In the genomic region with DNA sequence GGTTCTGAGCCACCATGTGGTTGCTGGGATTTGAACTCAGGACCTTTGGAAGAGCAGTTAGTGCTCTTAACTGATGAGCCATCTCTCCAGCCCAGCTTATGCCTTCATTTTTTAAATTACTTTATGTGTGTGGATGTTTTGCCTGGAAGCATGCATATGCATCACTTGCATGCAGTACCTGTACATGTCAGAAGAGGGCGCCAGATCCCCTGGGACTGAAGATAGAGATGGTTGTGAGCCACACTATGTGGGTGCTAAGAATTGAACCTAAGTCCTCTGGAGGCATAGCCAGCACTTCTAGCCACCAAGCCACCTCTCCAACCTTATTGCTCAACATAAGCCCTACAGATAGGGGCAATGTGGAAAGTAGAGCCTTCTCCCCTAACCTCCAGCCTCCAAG, we compare ENCODE assay signal across 15 mouse cellular contexts. TPM values are rescaled to one million over a fixed set of nuclear protein-coding genes. Genes with fewer than 3 reads are reported as not detected.
DNase-seq lines count a peak whose midpoint lies in the region; ATAC-seq and TF ChIP-seq lines count a peak whose summit lies in the region.
"Had no signal": no experiment of that assay in that cellular context is flagged by ENCODE, and none has a peak within 500 bp of the region (broad histone marks: within the 10 kb centered on the region; RNA-seq: fewer than 3 reads in every experiment).

No protein-coding gene starts in this region.

- WGBS in hindbrain, postnatal 0 days = 52% methylated on average over 1 of the region's 1 CpGs
- WGBS in hindbrain, embryonic 10.5 days = 40% methylated on average over 1 of the region's 1 CpGs
- WGBS in small intestine, adult 2 months = 68% methylated on average over 1 of the region's 1 CpGs
- 47% methylated on average over 1 of the region's 1 CpGs for WGBS in neural tube, embryonic 15.5 days

- no peak overlapping the region for H3K9ac ChIP-seq in hindbrain, postnatal 0 days (replicated peaks; ENCODE audit: low read length)
- no peak overlapping the region for H3K9ac ChIP-seq in neural tube, embryonic 15.5 days (replicated peaks)
- H3K9ac ChIP-seq: intestine, embryonic 15.5 days; limb, embryonic 15.5 days; midbrain, embryonic 15.5 days had no signal

- no peak overlapping the region for H3K4me2 ChIP-seq in hindbrain, postnatal 0 days (ENCODE audit: low read depth, low read length)
- H3K4me2 ChIP-seq in neural tube, embryonic 15.5 days = no peak overlapping the region
- H3K4me2 ChIP-seq: intestine, embryonic 15.5 days; limb, embryonic 15.5 days; midbrain, embryonic 15.5 days had no signal

- DNase-seq in hindbrain, postnatal 0 days (ENCODE audit: low spot score) = no peak
- DNase-seq in hindbrain, embryonic 10.5 days (ENCODE audit: low spot score) = no peak
- no peak for DNase-seq in testis, postnatal 10 days (ENCODE audit: low spot score)
- DNase-seq in NIH3T3 (ENCODE audit: low read depth) = peak; percentile 48
- no peak for DNase-seq in MN1 (ENCODE audit: low spot score)
- DNase-seq: cerebellum, postnatal 36 days had no signal

- no peak for TF ChIP-seq POLR2A in testis, adult 2 months (IDR thresholded peaks at IDR 0.05; ENCODE audit: control insufficient read depth, low read depth, low read length)
- TF ChIP-seq POLR2A in small intestine, adult 2 months (IDR thresholded peaks at IDR 0.05; ENCODE audit: low read depth, low read length) = no peak

- H3K4me1 ChIP-seq in hindbrain, postnatal 0 days (ENCODE audit: insufficient read depth, low read length) = no peaks in the 10 kb centered on the region
- peaks cover 41% of the 10 kb centered on the region for H3K4me1 ChIP-seq in hindbrain, embryonic 10.5 days (replicated peaks)
- H3K4me1 ChIP-seq in testis, adult 2 months (ENCODE audit: control insufficient read depth, insufficient read depth, low read length) = peaks cover 4% of the 10 kb centered on the region
- peaks cover 13% of the 10 kb centered on the region for H3K4me1 ChIP-seq in small intestine, adult 2 months (ENCODE audit: control insufficient read depth, insufficient read depth, insufficient read length, low read length)
- peaks cover 3% of the 10 kb centered on the region; the same call in 1 of the 2 replicates for H3K4me1 ChIP-seq in neural tube, embryonic 15.5 days
- H3K4me1 ChIP-seq: midbrain, embryonic 15.5 days had no signal

- no peaks in the 10 kb centered on the region for H3K27me3 ChIP-seq in hindbrain, postnatal 0 days (ENCODE audit: insufficient read depth, low read length)
- H3K27me3 ChIP-seq in hindbrain, embryonic 10.5 days (ENCODE audit: insufficient read depth, poor library complexity, severe bottlenecking) = peaks cover 61% of the 10 kb centered on the region
- no peaks in the 10 kb centered on the region for H3K27me3 ChIP-seq in testis, adult 2 months (ENCODE audit: control insufficient read depth, insufficient read depth, low read length)
- H3K27me3 ChIP-seq in small intestine, adult 2 months (ENCODE audit: control insufficient read depth, insufficient read depth, low read length) = no peaks in the 10 kb centered on the region
- H3K27me3 ChIP-seq in neural tube, embryonic 15.5 days (replicated peaks) = no peaks in the 10 kb centered on the region
- H3K27me3 ChIP-seq: intestine, embryonic 15.5 days; limb, embryonic 15.5 days; midbrain, embryonic 15.5 days; Patski had no signal

- H3K9me3 ChIP-seq in hindbrain, postnatal 0 days (ENCODE audit: low read length) = no peaks in the 10 kb centered on the region
- peaks cover 12% of the 10 kb centered on the region for H3K9me3 ChIP-seq in hindbrain, embryonic 10.5 days
- no peaks in the 10 kb centered on the region for H3K9me3 ChIP-seq in neural tube, embryonic 15.5 days (replicated peaks)
- H3K9me3 ChIP-seq: intestine, embryonic 15.5 days; limb, embryonic 15.5 days; midbrain, embryonic 15.5 days had no signal

- TF ChIP-seq CTCF in hindbrain, postnatal 0 days (IDR thresholded peaks at IDR 0.05; ENCODE audit: low read depth) = peak; percentile 56
- peak; percentile 49; the same call in 1 of the 2 replicates for TF ChIP-seq CTCF in testis, adult 2 months (IDR thresholded peaks at IDR 0.05; ENCODE audit: control insufficient read depth, insufficient read depth, insufficient replicate concordance, low read depth, low read length)
- TF ChIP-seq CTCF in small intestine, adult 2 months (IDR thresholded peaks at IDR 0.05; ENCODE audit: extremely low read depth, insufficient read length, insufficient replicate concordance, low read depth, low read length) = peak; percentile 49; the same call in 1 of the 2 replicates

- H3K4me3 ChIP-seq in hindbrain, postnatal 0 days (ENCODE audit: low read length) = no peak overlapping the region
- H3K4me3 ChIP-seq in hindbrain, embryonic 10.5 days = no peak overlapping the region
- no peak overlapping the region for H3K4me3 ChIP-seq in testis, adult 2 months (ENCODE audit: control insufficient read depth, low read depth, low read length)
- no peak overlapping the region for H3K4me3 ChIP-seq in small intestine, adult 2 months (ENCODE audit: low read depth, low read length)
- no peak overlapping the region for H3K4me3 ChIP-seq in neural tube, embryonic 15.5 days (replicated peaks)
- H3K4me3 ChIP-seq: intestine, embryonic 15.5 days; limb, embryonic 15.5 days; midbrain, embryonic 15.5 days had no signal

- no peak overlapping the region for H3K27ac ChIP-seq in hindbrain, postnatal 0 days
- H3K27ac ChIP-seq in hindbrain, embryonic 10.5 days = no peak overlapping the region
- H3K27ac ChIP-seq in testis, adult 2 months (ENCODE audit: control insufficient read depth, insufficient read depth, low read depth, low read length) = no peak overlapping the region
- H3K27ac ChIP-seq in small intestine, adult 2 months (ENCODE audit: insufficient read depth, low read depth, low read length) = no peak overlapping the region
- H3K27ac ChIP-seq in neural tube, embryonic 15.5 days (replicated peaks) = no peak overlapping the region
- H3K27ac ChIP-seq: intestine, embryonic 15.5 days; limb, embryonic 15.5 days; midbrain, embryonic 15.5 days had no signal

- no peaks in the 10 kb centered on the region for H3K36me3 ChIP-seq in hindbrain, postnatal 0 days (ENCODE audit: insufficient read depth, low read length)
- H3K36me3 ChIP-seq in hindbrain, embryonic 10.5 days = no peaks in the 10 kb centered on the region
- no peaks in the 10 kb centered on the region for H3K36me3 ChIP-seq in testis, adult 2 months (ENCODE audit: control insufficient read depth, insufficient read depth, low read length)
- no peaks in the 10 kb centered on the region for H3K36me3 ChIP-seq in small intestine, adult 2 months (ENCODE audit: control insufficient read depth, insufficient read depth, low read length)
- H3K36me3 ChIP-seq in neural tube, embryonic 15.5 days = no peaks in the 10 kb centered on the region
- H3K36me3 ChIP-seq: intestine, embryonic 15.5 days; limb, embryonic 15.5 days; midbrain, embryonic 15.5 days had no signal

- ATAC-seq in hindbrain, postnatal 0 days = no peak
- no peak for ATAC-seq in neural tube, embryonic 15.5 days (ENCODE audit: low FRiP score)
- ATAC-seq: midbrain, embryonic 15.5 days; Patski had no signal

RNA-seq across cellular contexts. Expression of gene Tha1, which starts 42.1 kb away (rescaled TPM):
- total RNA-seq in hindbrain, postnatal 0 days (2014; rRNA removed) = 1.9 and 4.7 TPM in 2 replicates
- 2.0 and 3.4 TPM in 2 replicates for polyA plus RNA-seq in hindbrain, postnatal 0 days (2015; fragmentation: Nextera tagmentation; extraction: Ambion mirVana)
- polyA plus RNA-seq in hindbrain, embryonic 10.5 days (2016; fragmentation: Nextera tagmentation; extraction: Ambion mirVana) = 3.5 and 3.8 TPM in 2 replicates
- polyA plus RNA-seq in testis, adult 2 months (2012; rRNA removed) = 2.1 and 2.5 TPM in 2 replicates
- polyA plus RNA-seq in small intestine, adult 2 months (2012; rRNA removed) = 25.8 and 27.7 TPM in 2 replicates
- 4.7 and 5.0 TPM in 2 replicates for polyA plus RNA-seq in neural tube, embryonic 15.5 days (2015; fragmentation: Nextera tagmentation; extraction: Ambion mirVana)

RNA-seq across cellular contexts. Expression of gene Socs3, which starts 54.5 kb away (rescaled TPM):
- total RNA-seq in hindbrain, postnatal 0 days (2014; rRNA removed) = 12.3 and 12.4 TPM in 2 replicates
- polyA plus RNA-seq in hindbrain, postnatal 0 days (2015; fragmentation: Nextera tagmentation; extraction: Ambion mirVana) = 6.0 and 7.0 TPM in 2 replicates
- 12.5 and 14.2 TPM in 2 replicates for polyA plus RNA-seq in hindbrain, embryonic 10.5 days (2016; fragmentation: Nextera tagmentation; extraction: Ambion mirVana)
- 0.51 and 0.61 TPM in 2 replicates for polyA plus RNA-seq in testis, adult 2 months (2012; rRNA removed)
- 27.2 and 47.2 TPM in 2 replicates for polyA plus RNA-seq in small intestine, adult 2 months (2012; rRNA removed)
- 6.7 and 13.2 TPM in 2 replicates for polyA plus RNA-seq in neural tube, embryonic 15.5 days (2015; fragmentation: Nextera tagmentation; extraction: Ambion mirVana)

RNA-seq across cellular contexts. Expression of gene Tmem235, which starts 54.8 kb away (rescaled TPM):
- total RNA-seq in hindbrain, postnatal 0 days (2014; rRNA removed) = 0.31 and 0.58 TPM in 2 replicates
- 0.09 TPM in 1 of 2 replicates, not detected in the other for polyA plus RNA-seq in hindbrain, postnatal 0 days (2015; fragmentation: Nextera tagmentation; extraction: Ambion mirVana)
- not detected in 2 replicates for polyA plus RNA-seq in hindbrain, embryonic 10.5 days (2016; fragmentation: Nextera tagmentation; extraction: Ambion mirVana)
- 5.3 and 6.1 TPM in 2 replicates for polyA plus RNA-seq in testis, adult 2 months (2012; rRNA removed)
- polyA plus RNA-seq in small intestine, adult 2 months (2012; rRNA removed) = 0.11 TPM in 1 of 2 replicates, not detected in the other
- polyA plus RNA-seq in neural tube, embryonic 15.5 days (2015; fragmentation: Nextera tagmentation; extraction: Ambion mirVana) = not detected in 2 replicates
- total RNA-seq: adrenal gland, postnatal 4 days had no signal
- polyA plus RNA-seq: heart, embryonic 16.5 days; intestine, embryonic 15.5 days; limb, embryonic 15.5 days; midbrain, embryonic 15.5 days had no signal
